Mouse (Mus musculus): ENCODE measurements around the gene Parp11.
A peak's percentile ranks its signal among the peaks of the same experiment; 100 is the strongest.

- TF ChIP-seq POLR2A (IDR thresholded peaks at IDR 0.05; ENCODE audit: insufficient read depth, low read length) (no peak), CTCF (IDR thresholded peaks at IDR 0.05; ENCODE audit: low read depth, low read length) (peak; percentile 64)
Measured at GRCm38 (mm10) chr6:127446436-127446890, at the start of gene Parp11.

Measured in ES-Bruce4 (cell line).